Mouse (Mus musculus): ENCODE data around the gene Clec2d. TPM values are rescaled to one million over a fixed set of nuclear protein-coding genes. Genes with fewer than 3 reads are reported as not detected.
A peak's percentile ranks its signal among the peaks of the same experiment; 100 is the strongest.
"Not testable (repeated sequence)": the region's sequence is repeated elsewhere in the genome, so short reads cannot be mapped to it uniquely, and the experiment has no call there.

Gene Clec2d
- polyA plus RNA-seq, 1 experiment from 2014 or later = 0.13 TPM

GRCm38 (mm10) chr6:129176621-129177020 lies 3.8 kb upstream of the Clec2d start:
- no peak overlapping the region for H3K9ac ChIP-seq
- WGBS = 63% methylated on average over 1 of the region's 1 CpGs
- H3K27ac ChIP-seq = no peak overlapping the region
- H3K4me2 ChIP-seq (replicated peaks) = no peak overlapping the region
- no peaks in the 10 kb centered on the region for H3K27me3 ChIP-seq
- no peaks in the 10 kb centered on the region for H3K36me3 ChIP-seq
- no peak overlapping the region for H3K4me3 ChIP-seq
- 0 out of 2 replicates have a peak, but pooled peaks cover 2% of the 10 kb centered on the region for H3K4me1 ChIP-seq
- H3K9me3 ChIP-seq = no peaks in the 10 kb centered on the region
- no peak for ATAC-seq (ENCODE audit: insufficient number of reproducible peaks, insufficient read depth, low FRiP score, low TSS enrichment)

GRCm38 (mm10) chr6:129179281-129179680 lies 1.1 kb upstream of the Clec2d start:
- Histone ChIP-seq H3K9me3 (no peaks in the 10 kb centered on the region), H3K4me1 (0 out of 2 replicates have a peak, but pooled peaks cover 2% of the 10 kb centered on the region), H3K27ac (no peak overlapping the region), H3K27me3 (no peaks in the 10 kb centered on the region), H3K4me3 (no peak overlapping the region), H3K9ac (no peak overlapping the region), H3K36me3 (no peaks in the 10 kb centered on the region), H3K4me2 (replicated peaks) (no peak overlapping the region)
- no peak for ATAC-seq (ENCODE audit: insufficient number of reproducible peaks, insufficient read depth, low FRiP score, low TSS enrichment)
- 88% methylated on average over 2 of the region's 2 CpGs for WGBS

- 79% methylated on average over 1 of the region's 1 CpGs for WGBS
- not testable (repeated sequence) for ATAC-seq (ENCODE audit: insufficient number of reproducible peaks, insufficient read depth, low FRiP score, low TSS enrichment)
These were observed 584 bp upstream of the Clec2d start for GRCm38 (mm10) chr6:129179831-129180230.

GRCm38 (mm10) chr6:129181249-129181648 lies 834 bp downstream of the Clec2d start:
- H3K4me3 ChIP-seq = peak overlapping the region; percentile 35

More at GRCm38 (mm10) chr6:129179831-129180230, 584 bp upstream of the Clec2d start:
- not testable (repeated sequence) for H3K9ac ChIP-seq; H3K4me3 ChIP-seq; H3K4me2 ChIP-seq (replicated peaks); H3K36me3 ChIP-seq; H3K4me1 ChIP-seq; H3K27ac ChIP-seq; H3K27me3 ChIP-seq; H3K9me3 ChIP-seq

GRCm38 (mm10) chr6:129181683-129182082 lies 1.3 kb downstream of the Clec2d start:
- no peaks in the 10 kb centered on the region for H3K9me3 ChIP-seq
- H3K9ac ChIP-seq = no peak overlapping the region
- H3K4me3 ChIP-seq = 0 out of 2 replicates have a peak overlapping the region, but pooled peaks have one; percentile 7
- H3K27me3 ChIP-seq = no peaks in the 10 kb centered on the region
- no peak for ATAC-seq (ENCODE audit: insufficient number of reproducible peaks, insufficient read depth, low FRiP score, low TSS enrichment)
- H3K36me3 ChIP-seq = no peaks in the 10 kb centered on the region
- 0 out of 2 replicates have a peak, but pooled peaks cover 2% of the 10 kb centered on the region for H3K4me1 ChIP-seq
- peak overlapping the region; percentile 18 for H3K4me2 ChIP-seq (replicated peaks)
- no peak overlapping the region for H3K27ac ChIP-seq

More at GRCm38 (mm10) chr6:129181249-129181648, 834 bp downstream of the Clec2d start:
- H3K27ac ChIP-seq = peak overlapping the region; percentile 92
- no peaks in the 10 kb centered on the region for H3K9me3 ChIP-seq
- WGBS = 20% methylated on average over 1 of the region's 1 CpGs
- H3K9ac ChIP-seq = peak overlapping the region; percentile 36; the same call in 1 of the 2 replicates
- no peaks in the 10 kb centered on the region for H3K36me3 ChIP-seq
- no peak for ATAC-seq (ENCODE audit: insufficient number of reproducible peaks, insufficient read depth, low FRiP score, low TSS enrichment)
- H3K4me2 ChIP-seq (replicated peaks) = peak overlapping the region; percentile 47
- H3K27me3 ChIP-seq = no peaks in the 10 kb centered on the region
- H3K4me1 ChIP-seq = 0 out of 2 replicates have a peak, but pooled peaks cover 2% of the 10 kb centered on the region

GRCm38 (mm10) chr6:129182518-129182917 lies 2.1 kb downstream of the Clec2d start:
- 93% methylated on average over 1 of the region's 1 CpGs for WGBS

GRCm38 (mm10) chr6:129184001-129184400 lies 3.6 kb downstream of the Clec2d start:
- H3K36me3 ChIP-seq; H3K27me3 ChIP-seq; H3K9me3 ChIP-seq; ATAC-seq (ENCODE audit: insufficient number of reproducible peaks, insufficient read depth, low FRiP score, low TSS enrichment); H3K9ac ChIP-seq; H3K4me1 ChIP-seq; H3K4me2 ChIP-seq (replicated peaks); H3K27ac ChIP-seq; H3K4me3 ChIP-seq: not testable (repeated sequence)
- 90% methylated on average over 4 of the region's 4 CpGs for WGBS

More at GRCm38 (mm10) chr6:129182518-129182917, 2.1 kb downstream of the Clec2d start:
- Histone ChIP-seq H3K36me3 (no peaks in the 10 kb centered on the region), H3K27ac (no peak overlapping the region), H3K9me3 (no peaks in the 10 kb centered on the region), H3K9ac (no peak overlapping the region), H3K4me1 (0 out of 2 replicates have a peak, but pooled peaks cover 2% of the 10 kb centered on the region), H3K4me2 (replicated peaks) (0 out of 2 replicates have a peak overlapping the region, but pooled peaks have one; percentile 2), H3K4me3 (no peak overlapping the region), H3K27me3 (no peaks in the 10 kb centered on the region)
- ATAC-seq (ENCODE audit: insufficient number of reproducible peaks, insufficient read depth, low FRiP score, low TSS enrichment) = no peak

GRCm38 (mm10) chr6:129184788-129185187 lies 4.4 kb downstream of the Clec2d start:
- 0 out of 2 replicates have a peak, but pooled peaks cover 2% of the 10 kb centered on the region for H3K4me1 ChIP-seq
- H3K9ac ChIP-seq = no peak overlapping the region
- H3K4me3 ChIP-seq = no peak overlapping the region
- WGBS = 85% methylated on average over 5 of the region's 5 CpGs
- no peak overlapping the region for H3K4me2 ChIP-seq (replicated peaks)
- no peaks in the 10 kb centered on the region for H3K36me3 ChIP-seq
- no peak overlapping the region for H3K27ac ChIP-seq
- ATAC-seq (ENCODE audit: insufficient number of reproducible peaks, insufficient read depth, low FRiP score, low TSS enrichment) = no peak
- H3K27me3 ChIP-seq = no peaks in the 10 kb centered on the region
- H3K9me3 ChIP-seq = no peaks in the 10 kb centered on the region

- H3K36me3 ChIP-seq = no peaks in the 10 kb centered on the region
- no peak overlapping the region for H3K4me3 ChIP-seq
- no peak overlapping the region for H3K4me2 ChIP-seq (replicated peaks)
- H3K9ac ChIP-seq = no peak overlapping the region
- no peaks in the 10 kb centered on the region for H3K27me3 ChIP-seq
- H3K27ac ChIP-seq = no peak overlapping the region
- H3K4me1 ChIP-seq = 0 out of 2 replicates have a peak, but pooled peaks cover 2% of the 10 kb centered on the region
- ATAC-seq (ENCODE audit: insufficient number of reproducible peaks, insufficient read depth, low FRiP score, low TSS enrichment) = no peak
- 77% methylated on average over 4 of the region's 4 CpGs for WGBS
- no peaks in the 10 kb centered on the region for H3K9me3 ChIP-seq
These were observed 5.6 kb downstream of the Clec2d start for GRCm38 (mm10) chr6:129186022-129186421.

GRCm38 (mm10) chr6:129186457-129187199 lies 6.2 kb downstream of the Clec2d start:
- ATAC-seq (ENCODE audit: insufficient number of reproducible peaks, insufficient read depth, low FRiP score, low TSS enrichment) = no peak
- H3K36me3 ChIP-seq = no peaks in the 10 kb centered on the region
- 93% methylated on average over 5 of the region's 5 CpGs for WGBS
- H3K4me2 ChIP-seq (replicated peaks) = no peak overlapping the region
- no peak overlapping the region for H3K9ac ChIP-seq
- no peaks in the 10 kb centered on the region for H3K27me3 ChIP-seq
- H3K4me3 ChIP-seq = no peak overlapping the region
- H3K4me1 ChIP-seq = no peaks in the 10 kb centered on the region
- no peak overlapping the region for H3K27ac ChIP-seq
- H3K9me3 ChIP-seq = no peaks in the 10 kb centered on the region

GRCm38 (mm10) chr6:129187200-129187651 lies 6.8 kb downstream of the Clec2d start:
- Histone ChIP-seq H3K4me3 (no peak overlapping the region), H3K27ac (no peak overlapping the region), H3K4me2 (replicated peaks) (no peak overlapping the region), H3K4me1 (no peaks in the 10 kb centered on the region), H3K27me3 (no peaks in the 10 kb centered on the region), H3K9ac (no peak overlapping the region), H3K9me3 (no peaks in the 10 kb centered on the region), H3K36me3 (no peaks in the 10 kb centered on the region)
- no peak for ATAC-seq (ENCODE audit: insufficient number of reproducible peaks, insufficient read depth, low FRiP score, low TSS enrichment)

GRCm38 (mm10) chr6:129187816-129188215 lies 7.4 kb downstream of the Clec2d start:
- not testable (repeated sequence) for ATAC-seq (ENCODE audit: insufficient number of reproducible peaks, insufficient read depth, low FRiP score, low TSS enrichment); H3K4me3 ChIP-seq; H3K4me1 ChIP-seq; H3K9me3 ChIP-seq; H3K27me3 ChIP-seq; H3K9ac ChIP-seq; H3K27ac ChIP-seq; H3K4me2 ChIP-seq (replicated peaks); H3K36me3 ChIP-seq
- WGBS = 92% methylated on average over 3 of the region's 3 CpGs

Measured in embryonic facial prominence, embryonic 12.5 days (tissue).